Mouse (Mus musculus) adrenal gland, adult 10 weeks (tissue): ENCODE data around the gene Gm28230. TPM values are rescaled to one million over a fixed set of nuclear protein-coding genes. Genes with fewer than 3 reads are reported as not detected.

ENCODE experiments used
- polyA plus RNA-seq: library from polyadenylated mRNA; stranded (reverse); fragments of 350-450 nt; fragmentation: Illumina TruSeq; extraction: RNeasy Lipid Tissue Mini Kit (QIAGEN cat#74804); gene quantifications from one replicate; pipeline ENCODE4 v1.2.3, GENCODE M21; 2014; ENCODE audit warnings: low read depth, low replicate concordance

The Gm28230 gene
- 0.35 TPM for polyA plus RNA-seq

DNA sequence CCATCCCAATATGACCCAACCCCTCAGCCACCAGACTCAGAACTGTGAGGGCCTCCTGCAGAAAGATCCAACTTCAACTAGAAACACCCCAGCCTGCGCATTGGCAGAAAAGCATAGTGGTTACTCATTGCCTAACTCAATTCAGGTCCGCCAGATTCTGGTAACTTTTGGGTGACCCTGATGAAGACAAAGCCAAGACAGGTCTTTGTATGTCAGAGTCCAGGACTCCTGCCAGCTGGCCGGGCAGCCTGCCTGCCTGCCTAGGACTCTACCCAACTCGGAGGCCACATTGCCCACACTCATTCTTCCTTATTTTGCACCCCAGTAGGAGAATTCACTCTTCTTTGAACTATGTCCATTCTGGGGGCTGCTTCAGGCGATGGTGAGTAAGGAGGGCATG is at the start of gene Gm28230:
Gene Gm28230, plus strand, starts transcription at position 178 of the 400 bp plus-strand sequence.

DNA sequence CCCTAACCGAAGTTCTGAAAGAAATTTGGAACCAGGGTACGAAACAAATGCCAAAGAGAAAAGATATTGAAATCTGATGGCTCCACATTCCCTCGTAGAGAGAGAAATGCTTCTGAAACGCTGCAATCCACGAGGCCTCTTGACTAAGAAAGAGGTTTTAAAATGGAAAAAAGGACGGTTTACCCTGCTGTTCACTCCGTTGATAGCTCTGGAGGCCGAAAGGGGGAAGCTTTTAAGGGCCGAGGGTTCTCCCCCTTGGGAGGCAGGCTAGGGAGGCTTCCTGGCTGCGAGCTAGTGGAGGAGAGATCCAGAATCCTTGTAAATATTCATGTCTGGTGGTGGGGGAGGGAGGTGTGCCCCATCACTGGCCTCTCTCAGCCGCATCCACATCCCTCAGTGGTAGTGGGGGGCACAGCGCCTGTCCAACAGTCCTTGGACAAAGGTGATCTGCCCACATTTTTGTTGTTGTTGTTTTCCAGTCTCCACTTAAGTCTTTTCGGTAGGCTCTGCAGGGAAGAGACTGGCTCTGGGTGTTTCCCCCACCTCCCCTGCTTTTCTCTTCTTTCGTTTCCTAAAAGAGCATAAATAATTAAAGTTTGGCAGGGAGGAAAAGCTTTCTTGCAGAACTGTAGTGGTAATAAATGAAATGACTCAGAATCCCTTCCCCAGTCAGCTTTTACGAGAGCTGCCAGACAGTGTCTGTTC is 47.5 kb upstream of the Gm28230 start, which contains the start of gene Hoxd11:
Gene Hoxd11, plus strand, starts transcription at position 667 of the 705 bp plus-strand sequence.

GRCm38 (mm10) chr2:74691022-74691951 is 35.2 kb upstream of the Gm28230 start, which contains the start of gene Hoxd10:
TSS of gene Hoxd10 (plus strand) at chr2:74691924.

GRCm38 (mm10) chr2:74697567-74698121 is 28.9 kb upstream of the Gm28230 start, which contains the start of gene Hoxd9:
TSS of gene Hoxd9 (plus strand) at chr2:74697727.

GRCm38 (mm10) chr2:74704393-74704998 is 22.0 kb upstream of the Gm28230 start, which contains the start of gene Hoxd8:
TSS of gene Hoxd8 (plus strand) at chr2:74704615.

GRCm38 (mm10) chr2:74711721-74712621 is 14.6 kb upstream of the Gm28230 start, which contains the start of the genes Hoxd3 and Hoxd4:
TSS of gene Hoxd3 (plus strand) at chr2:74711927.
TSS of gene Hoxd4 (plus strand) at chr2:74711929.

GRCm38 (mm10) chr2:74762522-74763244 is 36.2 kb downstream of the Gm28230 start, which contains the start of gene Hoxd1:
TSS of gene Hoxd1 (plus strand) at chr2:74762980.

Other genes with a start within 250 kb of the Gm28230 start
- gene Lnpk, start 147.3 kb upstream of the Gm28230 start, polyA plus RNA-seq: 47.4 TPM
- not detected for gene Evx2, start 67.2 kb upstream of the Gm28230 start, polyA plus RNA-seq
- not detected for gene Hoxd13, start 58.4 kb upstream of the Gm28230 start, polyA plus RNA-seq
- gene Hoxd12, start 51.7 kb upstream of the Gm28230 start, polyA plus RNA-seq: not detected
- not detected for gene Hoxd11, start 47.2 kb upstream of the Gm28230 start, polyA plus RNA-seq
- gene Hoxd10, start 34.8 kb upstream of the Gm28230 start, polyA plus RNA-seq: 0.29 TPM
- 2.2 TPM for gene Hoxd9, start 29.0 kb upstream of the Gm28230 start, polyA plus RNA-seq
- 46.0 TPM for gene Hoxd8, start 22.1 kb upstream of the Gm28230 start, polyA plus RNA-seq
- gene Hoxd3, start 14.8 kb upstream of the Gm28230 start, polyA plus RNA-seq: 0.99 TPM
- gene Hoxd4, start 14.8 kb upstream of the Gm28230 start, polyA plus RNA-seq: 5.1 TPM
- gene Hoxd1, start 36.3 kb downstream of the Gm28230 start, polyA plus RNA-seq: not detected
- 252 TPM for gene Mtx2, start 99.1 kb downstream of the Gm28230 start, polyA plus RNA-seq